Mouse (Mus musculus) mature B cell (primary cell): Measurements from ENCODE around the gene Gfod1.

Experiments used
- in situ Hi-C: fragments of 300-500 bp; cut with MboI; formaldehyde crosslinking; loops from 2 replicates; pipeline ENCODE4 v1.14.3; 2019

The Gfod1 gene

GRCm38 (mm10) chr13:43167721-43168120, 136.3 kb downstream of the Gfod1 start:
- in situ Hi-C loops = no loop called here

- in situ Hi-C loops = no loop called here
Measured at GRCm38 (mm10) chr13:43159429-43159828, 144.5 kb downstream of the Gfod1 start.

- in situ Hi-C loops = no loop called here
Measured at GRCm38 (mm10) chr13:43158281-43158680, 145.7 kb downstream of the Gfod1 start.

GRCm38 (mm10) chr13:43157370-43157769, 146.6 kb downstream of the Gfod1 start:
- in situ Hi-C loops = no loop called here

GRCm38 (mm10) chr13:43152005-43152520, 151.9 kb downstream of the Gfod1 start:
- in situ Hi-C loops = no loop called here

- in situ Hi-C loops = no loop called here
Measured at GRCm38 (mm10) chr13:43149661-43150060, 154.3 kb downstream of the Gfod1 start.

GRCm38 (mm10) chr13:43148692-43149091, 155.3 kb downstream of the Gfod1 start:
- in situ Hi-C loops = no loop called here

- in situ Hi-C loops = no loop called here
Measured at GRCm38 (mm10) chr13:43146515-43147258, 157.3 kb downstream of the Gfod1 start.
